Mouse (Mus musculus): ENCODE data around the gene Slc16a1.
"Not testable (repeated sequence)": the region's sequence is repeated elsewhere in the genome, so short reads cannot be mapped to it uniquely, and the experiment has no call there.

Slc16a1 gene

GRCm38 (mm10) chr3:104674329-104675220, 36.1 kb downstream of the Slc16a1 start:
- DNase-seq (ENCODE audit: low spot score): peak; percentile 67

GRCm38 (mm10) chr3:104675258-104675851, 36.9 kb downstream of the Slc16a1 start:
- peak; percentile 87 for DNase-seq (ENCODE audit: low spot score)

- DNase-seq (ENCODE audit: low spot score): no peak
Observed at GRCm38 (mm10) chr3:104677781-104678180, 39.3 kb downstream of the Slc16a1 start.

- DNase-seq (ENCODE audit: low spot score): no peak
Observed at GRCm38 (mm10) chr3:104678826-104679225, 40.4 kb downstream of the Slc16a1 start.

- DNase-seq (ENCODE audit: low spot score): peak; percentile 89
Observed at GRCm38 (mm10) chr3:104682671-104683504, 44.4 kb downstream of the Slc16a1 start.

GRCm38 (mm10) chr3:104700751-104701335, 62.4 kb downstream of the Slc16a1 start:
- DNase-seq (ENCODE audit: low spot score): peak; percentile 91

- no peak for DNase-seq (ENCODE audit: low spot score)
Observed at GRCm38 (mm10) chr3:104701761-104702160, 63.3 kb downstream of the Slc16a1 start.

GRCm38 (mm10) chr3:104703941-104704340, 65.5 kb downstream of the Slc16a1 start:
- no peak for DNase-seq (ENCODE audit: low spot score)

GRCm38 (mm10) chr3:104706446-104706845, 68.0 kb downstream of the Slc16a1 start:
- DNase-seq (ENCODE audit: low spot score): no peak

- not testable (repeated sequence) for DNase-seq (ENCODE audit: low spot score)
Observed at GRCm38 (mm10) chr3:104706951-104707771, 68.7 kb downstream of the Slc16a1 start.

- DNase-seq (ENCODE audit: low spot score): not testable (repeated sequence)
Observed at GRCm38 (mm10) chr3:104707772-104708144, 69.3 kb downstream of the Slc16a1 start.
